Mouse (Mus musculus): ENCODE measurements at regions not wholly inside any gene's neighbourhood (a gene's known extent, or its start where the extent isn't known, plus 50 kb on each side); places are given as distances from the start of the nearest gene placed in this dataset.

- Histone ChIP-seq H3K36me3 (replicated peaks; ENCODE audit: control insufficient read depth, insufficient read depth) (no peaks in the 10 kb centered on the region), H3K9ac (no peak overlapping the region), H3K4me2 (replicated peaks) (no peak overlapping the region), H3K4me3 (replicated peaks; ENCODE audit: low read length) (no peak overlapping the region), H3K9me3 (ENCODE audit: control insufficient read depth, low read length) (no peaks in the 10 kb centered on the region), H3K27ac (no peak overlapping the region), H3K27me3 (ENCODE audit: control insufficient read depth, insufficient read depth, low read length) (no peaks in the 10 kb centered on the region), H3K4me1 (replicated peaks; ENCODE audit: control insufficient read depth, insufficient read depth, low read length) (no peaks in the 10 kb centered on the region)
- DNase-seq (ENCODE audit: low spot score) (no peak), ATAC-seq (ENCODE audit: low FRiP score) (no peak)
- 62% methylated on average over 2 of the region's 2 CpGs for WGBS
Measured at GRCm38 (mm10) chr8:7964276-7964675, 696.8 kb downstream of the Efnb2 start.

DNA sequence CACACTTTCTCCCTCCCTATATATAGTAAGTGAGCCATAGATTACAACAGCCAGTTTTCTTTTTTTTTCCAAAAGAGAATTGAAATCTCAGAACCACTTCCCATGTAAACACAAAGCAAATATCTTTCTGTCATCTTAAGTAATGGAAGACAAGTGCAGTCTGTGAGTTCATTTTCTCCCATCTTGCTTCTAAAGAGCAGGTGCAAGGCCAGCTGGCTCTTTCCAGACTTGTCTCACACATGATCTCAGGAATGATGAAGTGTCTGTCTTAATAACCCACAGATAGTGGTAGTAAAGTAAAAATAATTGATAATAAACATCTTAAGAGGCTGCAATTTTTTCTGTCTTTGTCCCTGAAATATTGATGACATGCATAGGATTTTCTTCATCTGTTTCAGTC, 704.3 kb downstream of the Efnb2 start:
- DNase-seq (ENCODE audit: low spot score) = no peak
- Histone ChIP-seq H3K36me3 (replicated peaks; ENCODE audit: control insufficient read depth, insufficient read depth) (no peaks in the 10 kb centered on the region), H3K4me2 (replicated peaks) (no peak overlapping the region), H3K27me3 (ENCODE audit: control insufficient read depth, insufficient read depth, low read length) (no peaks in the 10 kb centered on the region), H3K9me3 (ENCODE audit: control insufficient read depth, low read length) (no peaks in the 10 kb centered on the region), H3K4me1 (replicated peaks; ENCODE audit: control insufficient read depth, insufficient read depth, low read length) (no peaks in the 10 kb centered on the region), H3K9ac (no peak overlapping the region), H3K4me3 (replicated peaks; ENCODE audit: low read length) (no peak overlapping the region), H3K27ac (no peak overlapping the region)
- ATAC-seq (ENCODE audit: low FRiP score) = no peak

DNA sequence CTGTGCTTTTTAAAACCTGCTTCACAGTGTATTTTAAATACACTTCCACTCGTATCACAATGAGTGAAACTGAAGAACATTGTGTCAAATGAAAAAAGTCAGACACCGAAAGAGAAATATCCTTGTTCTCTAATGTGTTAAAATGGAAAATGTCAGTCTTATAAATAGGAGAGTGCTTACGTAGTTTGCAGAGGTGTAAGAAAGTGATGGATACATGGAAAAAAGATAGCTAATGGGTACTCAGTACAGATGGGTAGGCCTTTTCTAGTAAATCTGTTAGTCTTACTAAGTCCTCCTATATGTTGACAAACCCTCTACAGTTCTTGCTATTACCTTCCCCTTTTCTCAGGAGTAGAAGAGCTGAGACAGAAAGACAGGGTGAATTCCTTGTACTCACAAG, 706.2 kb downstream of the Efnb2 start:
- no peak overlapping the region for H3K4me3 ChIP-seq (replicated peaks; ENCODE audit: low read length)
- no peak for ATAC-seq (ENCODE audit: low FRiP score)

GRCm38 (mm10) chr8:7945966-7946775, 714.9 kb downstream of the Efnb2 start:
- no peaks in the 10 kb centered on the region for H3K9me3 ChIP-seq (ENCODE audit: control insufficient read depth, low read length)
- ATAC-seq (ENCODE audit: low FRiP score) (peak; percentile 71; the same call in 1 of the 2 replicates), DNase-seq (ENCODE audit: low spot score) (peak; percentile 59)
- no peaks in the 10 kb centered on the region for H3K36me3 ChIP-seq (replicated peaks; ENCODE audit: control insufficient read depth, insufficient read depth)
- WGBS = 46% methylated on average over 10 of the region's 10 CpGs
- no peak overlapping the region for H3K27ac ChIP-seq
- H3K4me3 ChIP-seq (replicated peaks; ENCODE audit: low read length) = no peak overlapping the region
- no peak overlapping the region for H3K4me2 ChIP-seq (replicated peaks)
- H3K4me1 ChIP-seq (replicated peaks; ENCODE audit: control insufficient read depth, insufficient read depth, low read length) = no peaks in the 10 kb centered on the region
- H3K9ac ChIP-seq = no peak overlapping the region
- H3K27me3 ChIP-seq (ENCODE audit: control insufficient read depth, insufficient read depth, low read length) = no peaks in the 10 kb centered on the region

More for the DNA sequence above, 706.2 kb downstream of the Efnb2 start:
- Histone ChIP-seq H3K27me3 (ENCODE audit: control insufficient read depth, insufficient read depth, low read length) (no peaks in the 10 kb centered on the region), H3K4me2 (replicated peaks) (no peak overlapping the region), H3K9me3 (ENCODE audit: control insufficient read depth, low read length) (no peaks in the 10 kb centered on the region), H3K9ac (no peak overlapping the region), H3K27ac (no peak overlapping the region), H3K36me3 (replicated peaks; ENCODE audit: control insufficient read depth, insufficient read depth) (no peaks in the 10 kb centered on the region), H3K4me1 (replicated peaks; ENCODE audit: control insufficient read depth, insufficient read depth, low read length) (no peaks in the 10 kb centered on the region)
- WGBS = 89% methylated on average over 3 of the region's 3 CpGs
- no peak for DNase-seq (ENCODE audit: low spot score)

GRCm38 (mm10) chr8:7936596-7936995, 724.4 kb downstream of the Efnb2 start:
- Histone ChIP-seq H3K4me2 (replicated peaks) (no peak overlapping the region), H3K36me3 (replicated peaks; ENCODE audit: control insufficient read depth, insufficient read depth) (no peaks in the 10 kb centered on the region), H3K9ac (no peak overlapping the region), H3K27ac (no peak overlapping the region), H3K9me3 (ENCODE audit: control insufficient read depth, low read length) (no peaks in the 10 kb centered on the region), H3K4me3 (replicated peaks; ENCODE audit: low read length) (no peak overlapping the region), H3K27me3 (ENCODE audit: control insufficient read depth, insufficient read depth, low read length) (no peaks in the 10 kb centered on the region), H3K4me1 (replicated peaks; ENCODE audit: control insufficient read depth, insufficient read depth, low read length) (no peaks in the 10 kb centered on the region)
- ATAC-seq (ENCODE audit: low FRiP score) (no peak), DNase-seq (ENCODE audit: low spot score) (no peak)
- WGBS = 94% methylated on average over 2 of the region's 2 CpGs

GRCm38 (mm10) chr8:7919416-7919815, 741.6 kb downstream of the Efnb2 start:
- WGBS = 78% methylated on average over 8 of the region's 8 CpGs
- no peak overlapping the region for H3K9ac ChIP-seq
- no peak for DNase-seq (ENCODE audit: low spot score)
- no peak overlapping the region for H3K27ac ChIP-seq
- ATAC-seq (ENCODE audit: low FRiP score) = no peak
- no peaks in the 10 kb centered on the region for H3K27me3 ChIP-seq (ENCODE audit: control insufficient read depth, insufficient read depth, low read length)
- H3K4me2 ChIP-seq (replicated peaks) = no peak overlapping the region
- no peak overlapping the region for H3K4me3 ChIP-seq (replicated peaks; ENCODE audit: low read length)
- no peaks in the 10 kb centered on the region for H3K4me1 ChIP-seq (replicated peaks; ENCODE audit: control insufficient read depth, insufficient read depth, low read length)
- no peaks in the 10 kb centered on the region for H3K9me3 ChIP-seq (ENCODE audit: control insufficient read depth, low read length)
- no peaks in the 10 kb centered on the region for H3K36me3 ChIP-seq (replicated peaks; ENCODE audit: control insufficient read depth, insufficient read depth)

GRCm38 (mm10) chr8:7894338-7894737, 766.7 kb downstream of the Efnb2 start:
- no peak overlapping the region for H3K4me2 ChIP-seq (replicated peaks)
- DNase-seq (ENCODE audit: low spot score) (no peak), ATAC-seq (ENCODE audit: low FRiP score) (no peak)
- H3K27me3 ChIP-seq (ENCODE audit: control insufficient read depth, insufficient read depth, low read length) = no peaks in the 10 kb centered on the region
- WGBS = 82% methylated on average over 3 of the region's 3 CpGs
- no peaks in the 10 kb centered on the region for H3K36me3 ChIP-seq (replicated peaks; ENCODE audit: control insufficient read depth, insufficient read depth)
- no peak overlapping the region for H3K27ac ChIP-seq
- H3K4me1 ChIP-seq (replicated peaks; ENCODE audit: control insufficient read depth, insufficient read depth, low read length) = no peaks in the 10 kb centered on the region
- H3K9me3 ChIP-seq (ENCODE audit: control insufficient read depth, low read length) = no peaks in the 10 kb centered on the region
- no peak overlapping the region for H3K4me3 ChIP-seq (replicated peaks; ENCODE audit: low read length)
- H3K9ac ChIP-seq = no peak overlapping the region

- H3K9me3 ChIP-seq (ENCODE audit: control insufficient read depth, low read length) = no peaks in the 10 kb centered on the region
- H3K27ac ChIP-seq = no peak overlapping the region
- no peak overlapping the region for H3K4me2 ChIP-seq (replicated peaks)
- 87% methylated on average over 1 of the region's 1 CpGs for WGBS
- no peak overlapping the region for H3K4me3 ChIP-seq (replicated peaks; ENCODE audit: low read length)
- no peaks in the 10 kb centered on the region for H3K36me3 ChIP-seq (replicated peaks; ENCODE audit: control insufficient read depth, insufficient read depth)
- DNase-seq (ENCODE audit: low spot score) (no peak), ATAC-seq (ENCODE audit: low FRiP score) (no peak)
- no peaks in the 10 kb centered on the region for H3K27me3 ChIP-seq (ENCODE audit: control insufficient read depth, insufficient read depth, low read length)
- H3K9ac ChIP-seq = no peak overlapping the region
- H3K4me1 ChIP-seq (replicated peaks; ENCODE audit: control insufficient read depth, insufficient read depth, low read length) = no peaks in the 10 kb centered on the region
Measured at GRCm38 (mm10) chr8:7853169-7853568, 807.9 kb downstream of the Efnb2 start.

DNA sequence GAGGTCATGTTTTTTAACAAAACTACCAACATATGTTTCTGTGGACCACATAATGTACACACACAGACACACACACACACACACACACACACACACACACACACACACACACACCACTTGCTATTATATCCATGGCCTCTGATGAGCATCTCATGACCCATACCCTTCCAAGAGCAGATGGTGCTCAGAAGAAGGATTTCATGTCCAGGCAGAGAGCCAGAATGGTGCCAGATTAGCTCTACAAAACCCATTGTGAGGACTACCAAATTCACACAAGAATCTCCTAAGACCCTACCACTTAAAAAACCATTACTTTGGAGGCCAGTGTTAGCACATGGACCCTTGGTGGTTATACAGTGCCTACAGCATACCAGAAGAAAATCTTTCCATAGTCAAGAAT, 810.5 kb downstream of the Efnb2 start:
- Histone ChIP-seq H3K9ac (no peak overlapping the region), H3K36me3 (replicated peaks; ENCODE audit: control insufficient read depth, insufficient read depth) (no peaks in the 10 kb centered on the region), H3K27ac (no peak overlapping the region), H3K4me2 (replicated peaks) (no peak overlapping the region), H3K9me3 (ENCODE audit: control insufficient read depth, low read length) (no peaks in the 10 kb centered on the region), H3K4me1 (replicated peaks; ENCODE audit: control insufficient read depth, insufficient read depth, low read length) (no peaks in the 10 kb centered on the region), H3K4me3 (replicated peaks; ENCODE audit: low read length) (no peak overlapping the region), H3K27me3 (ENCODE audit: control insufficient read depth, insufficient read depth, low read length) (no peaks in the 10 kb centered on the region)
- DNase-seq (ENCODE audit: low spot score) = no peak
- ATAC-seq (ENCODE audit: low FRiP score) = no peak; the same call in 1 of the 2 replicates

- no peak overlapping the region for H3K4me3 ChIP-seq (replicated peaks; ENCODE audit: low read length)
- peaks cover 8% of the 10 kb centered on the region for H3K9me3 ChIP-seq (ENCODE audit: control insufficient read depth, low read length)
- ATAC-seq (ENCODE audit: low FRiP score) = no peak
- H3K36me3 ChIP-seq (replicated peaks; ENCODE audit: control insufficient read depth, insufficient read depth) = no peaks in the 10 kb centered on the region
- H3K4me1 ChIP-seq (replicated peaks; ENCODE audit: control insufficient read depth, insufficient read depth, low read length) = no peaks in the 10 kb centered on the region
- no peak for DNase-seq (ENCODE audit: low spot score)
- H3K9ac ChIP-seq = no peak overlapping the region
- WGBS = 50% methylated on average over 5 of the region's 5 CpGs
- H3K4me2 ChIP-seq (replicated peaks) = no peak overlapping the region
- H3K27ac ChIP-seq = no peak overlapping the region
- no peaks in the 10 kb centered on the region for H3K27me3 ChIP-seq (ENCODE audit: control insufficient read depth, insufficient read depth, low read length)
Measured at GRCm38 (mm10) chr8:7831948-7832347, 829.1 kb downstream of the Efnb2 start.
